Mouse (Mus musculus) liver, postnatal 0 days (tissue): ENCODE measurements around the gene Znhit1. TPM values are rescaled to one million over a fixed set of nuclear protein-coding genes. Genes with fewer than 3 reads are reported as not detected.

Experiments
- ATAC-seq: fragments of 200-750 bp; cut with Nextera tagmentation; 2 replicates; pipeline ENCODE4 v1.8.0; 2017; ENCODE audit warnings: mild to moderate bottlenecking, moderate library complexity
- DNase-seq: peaks from one replicate; pipeline ENCODE4 v3.0.0-alpha.2; 2016
- H3K27ac ChIP-seq: fragments of 300-500 bp; sonication (generic); 2 replicates; pipeline ENCODE4 v1.5.1; 2014; ENCODE audit warnings: antibody characterized with exemption, moderate library complexity, mild to moderate bottlenecking, low read depth
- H3K27me3 ChIP-seq: fragments of 300-500 bp; sonication (generic); 2 replicates; pipeline ENCODE4 v1.6.1; 2014; ENCODE audit warnings: low read length, control low read depth, mixed read lengths; ENCODE audit not compliant: insufficient read depth
- H3K36me3 ChIP-seq: fragments of 300-500 bp; sonication (generic); replicated peaks from 2 replicates; pipeline ENCODE4 v1.6.1; 2014; ENCODE audit warnings: mild to moderate bottlenecking, control low read depth, low read length, moderate library complexity, mixed read lengths; ENCODE audit not compliant: insufficient read depth
- H3K4me1 ChIP-seq: fragments of 300-500 bp; sonication (generic); 2 replicates; pipeline ENCODE4 v1.6.1; 2014; ENCODE audit warnings: antibody characterized with exemption, mild to moderate bottlenecking, control low read depth; ENCODE audit not compliant: insufficient read depth
- H3K4me2 ChIP-seq: fragments of 300-500 bp; sonication (generic); 2 replicates; pipeline ENCODE4 v1.6.1; 2014; ENCODE audit warnings: low read depth, mild to moderate bottlenecking, low read length, moderate library complexity, mixed read lengths
- H3K4me3 ChIP-seq: fragments of 300-500 bp; sonication (generic); 2 replicates; pipeline ENCODE4 v1.5.1; 2014; ENCODE audit warnings: low read depth, low read length
- H3K9ac ChIP-seq: fragments of 300-500 bp; sonication (generic); replicated peaks from 2 replicates; pipeline ENCODE4 v1.6.1; 2014; ENCODE audit warnings: mild to moderate bottlenecking, moderate library complexity
- H3K9me3 ChIP-seq: fragments of 300-500 bp; sonication (generic); 2 replicates; pipeline ENCODE4 v1.6.1; 2016; ENCODE audit warnings: mild to moderate bottlenecking, control low read depth, low read length, mixed read lengths
- CTCF ChIP-seq: sonication (generic); IDR thresholded peaks from 2 replicates; pipeline ENCODE4 v1.5.1; 2016; ENCODE audit warnings: antibody characterized with exemption, low read depth
- EP300 ChIP-seq: IDR thresholded peaks from 2 replicates; pipeline ENCODE4 v1.6.1; 2016; ENCODE audit warnings: antibody characterized with exemption, low read depth, mild to moderate bottlenecking
- WGBS: fragments of 180-500 bp; shearing (Covaris S2); extraction: QIAGEN DNeasy Blood & Tissue Kit; methylation state at CpG from one replicate; pipeline ENCODE4 v1.1.7; 2014; ENCODE audit not compliant: insufficient replicate concordance; 5-methylcytosine and 5-hydroxymethylcytosine counted together
- polyA plus RNA-seq: library from polyadenylated mRNA; unstranded; fragments of >200 nt; fragmentation: Nextera tagmentation; extraction: Ambion mirVana; gene quantifications from 2 replicates; pipeline ENCODE4 v1.2.1, GENCODE M21; 2015

Gene Znhit1
- polyA plus RNA-seq, 1 experiment from 2014 or later, result 44.1 TPM

DNA sequence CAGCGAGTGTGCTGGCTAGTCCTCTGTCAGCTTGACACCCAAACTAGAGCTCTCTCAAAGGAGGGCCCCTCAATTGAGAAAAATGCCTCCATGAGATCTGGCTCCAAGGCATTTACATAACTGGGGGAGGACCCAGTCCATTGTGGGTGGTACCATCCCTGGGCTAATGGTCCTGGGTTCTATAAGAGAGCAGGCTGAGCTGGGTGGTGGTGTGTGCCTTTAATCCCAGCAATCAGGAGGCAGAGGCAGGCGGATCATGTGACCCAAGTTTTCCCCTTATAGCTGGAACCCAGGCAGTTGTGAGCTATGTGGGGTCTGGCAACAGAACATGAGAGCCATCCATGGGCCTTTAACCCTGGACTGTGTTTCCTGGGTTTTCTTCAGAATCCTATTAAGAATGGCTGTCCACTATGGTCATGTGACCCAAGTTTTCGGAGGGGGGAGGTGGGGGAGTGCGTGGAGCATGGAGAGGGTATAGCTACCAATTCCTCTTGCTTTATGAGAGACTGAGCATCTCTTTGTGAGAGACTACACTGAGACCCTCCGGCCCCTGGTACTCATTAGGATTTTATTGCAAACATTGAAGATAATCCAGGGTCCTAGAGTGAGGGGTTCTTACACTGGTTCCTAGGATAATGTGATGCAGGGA lies 26.4 kb downstream of the Znhit1 start:
- H3K4me3 ChIP-seq, result peak overlapping the region; percentile 76
- DNase-seq (no peak), ATAC-seq (no peak)
- peak overlapping the region; percentile 84 for H3K4me2 ChIP-seq
- peak overlapping the region; percentile 92 for H3K27ac ChIP-seq
- peaks cover 37% of the 10 kb centered on the region for H3K4me1 ChIP-seq
- H3K9ac ChIP-seq, result peak overlapping the region; percentile 80
- no peaks in the 10 kb centered on the region for H3K27me3 ChIP-seq
- TF ChIP-seq EP300 (no peak), CTCF (no peak)
- H3K36me3 ChIP-seq, result peaks cover 29% of the 10 kb centered on the region
- no peaks in the 10 kb centered on the region for H3K9me3 ChIP-seq
- 31% methylated on average over 5 of the region's 5 CpGs for whole genome bisulfite sequencing

DNA sequence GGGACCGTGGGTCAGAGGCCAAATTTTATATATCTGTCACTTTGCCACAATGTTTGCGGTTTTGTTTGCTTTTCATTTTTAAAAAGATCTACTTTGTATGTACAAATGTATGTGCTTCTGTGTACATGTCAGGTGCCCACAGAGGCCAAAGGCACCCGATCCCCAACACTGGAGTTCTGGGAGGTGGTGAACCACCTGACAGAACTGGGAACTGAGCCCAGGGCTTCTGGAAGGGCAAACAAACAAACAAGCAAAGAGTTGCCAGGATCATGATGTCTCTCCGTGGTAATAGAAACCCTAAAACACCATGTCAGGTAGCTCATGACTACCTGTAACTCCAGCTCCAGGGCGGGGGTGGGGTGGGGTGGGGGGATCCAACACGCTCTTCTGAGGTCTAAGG lies 27.8 kb downstream of the Znhit1 start:
- no peak overlapping the region for H3K27ac ChIP-seq
- no peaks in the 10 kb centered on the region for H3K9me3 ChIP-seq
- H3K36me3 ChIP-seq, result peaks cover 18% of the 10 kb centered on the region
- peaks cover 23% of the 10 kb centered on the region for H3K4me1 ChIP-seq
- no peak overlapping the region for H3K4me3 ChIP-seq
- no peak for TF ChIP-seq CTCF
- TF ChIP-seq EP300, result no peak
- no peak overlapping the region for H3K9ac ChIP-seq
- ATAC-seq (no peak), DNase-seq (no peak)
- no peaks in the 10 kb centered on the region for H3K27me3 ChIP-seq
- H3K4me2 ChIP-seq, result no peak overlapping the region
- 83% methylated on average over 6 of the region's 6 CpGs for WGBS

DNA sequence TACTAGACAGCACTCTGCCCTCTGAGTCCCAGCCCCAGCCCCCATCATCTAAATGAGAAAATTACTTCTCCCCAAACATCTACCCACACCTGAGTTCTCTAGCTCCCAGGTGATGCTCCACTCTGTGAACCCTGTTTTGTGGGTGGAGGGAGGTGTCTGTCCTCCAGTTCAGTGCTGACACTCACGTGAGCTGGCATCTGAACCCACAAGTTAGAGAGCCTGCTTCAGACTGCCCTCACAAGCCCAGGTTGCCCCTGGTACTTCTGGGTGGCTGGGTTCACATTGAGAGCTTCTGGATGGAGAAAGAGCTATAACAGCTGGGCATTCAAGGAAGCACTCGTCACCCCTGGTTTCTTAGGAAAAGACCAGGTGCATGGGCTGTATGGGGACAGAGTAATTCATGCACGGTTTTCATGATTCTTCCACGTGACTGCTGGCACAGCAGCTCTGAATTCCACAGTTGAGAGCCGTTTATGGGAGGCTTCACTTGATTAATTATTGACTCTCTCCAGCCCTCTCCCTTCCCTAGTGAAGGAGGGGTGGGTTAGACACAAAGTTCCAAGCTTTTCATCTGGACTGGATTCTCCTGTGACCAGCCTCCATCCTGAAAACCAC lies 28.7 kb downstream of the Znhit1 start:
- Histone ChIP-seq H3K4me1 (peaks cover 22% of the 10 kb centered on the region), H3K9ac (no peak overlapping the region), H3K4me3 (no peak overlapping the region), H3K9me3 (no peaks in the 10 kb centered on the region), H3K27me3 (no peaks in the 10 kb centered on the region), H3K4me2 (no peak overlapping the region), H3K36me3 (peaks cover 11% of the 10 kb centered on the region), H3K27ac (no peak overlapping the region)
- TF ChIP-seq CTCF (no peak), EP300 (no peak)
- WGBS, result 60% methylated on average over 5 of the region's 5 CpGs
- DNase-seq (no peak), ATAC-seq (no peak)

DNA sequence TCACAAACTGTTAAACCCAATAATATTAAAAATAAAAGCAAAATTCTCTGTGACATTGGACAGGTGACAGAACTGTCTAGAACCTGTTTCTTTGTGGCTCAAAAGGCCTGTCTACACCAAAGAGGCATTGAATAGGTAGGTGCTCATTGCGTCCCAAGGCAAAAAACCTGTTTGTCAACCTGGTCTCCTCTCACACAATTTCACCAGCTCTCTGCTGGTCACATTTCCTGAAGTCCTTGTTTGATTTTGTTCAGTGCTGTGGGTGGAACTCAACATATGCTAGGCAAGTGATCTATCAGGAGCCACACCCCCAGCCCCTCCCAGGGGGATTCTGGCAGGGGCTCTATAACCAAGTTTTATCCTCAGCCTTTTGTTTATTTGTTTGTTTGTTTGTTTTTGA lies 30.6 kb downstream of the Znhit1 start:
- no peak overlapping the region for H3K27ac ChIP-seq
- H3K27me3 ChIP-seq, result no peaks in the 10 kb centered on the region
- DNase-seq, result no peak
- WGBS, result 85% methylated on average over 1 of the region's 1 CpGs
- H3K36me3 ChIP-seq, result no peaks in the 10 kb centered on the region
- peaks cover 15% of the 10 kb centered on the region for H3K4me1 ChIP-seq
- TF ChIP-seq EP300, result no peak
- TF ChIP-seq CTCF, result no peak
- H3K9ac ChIP-seq, result no peak overlapping the region
- no peak for ATAC-seq
- no peak overlapping the region for H3K4me3 ChIP-seq
- no peak overlapping the region for H3K4me2 ChIP-seq
- H3K9me3 ChIP-seq, result no peaks in the 10 kb centered on the region

DNA sequence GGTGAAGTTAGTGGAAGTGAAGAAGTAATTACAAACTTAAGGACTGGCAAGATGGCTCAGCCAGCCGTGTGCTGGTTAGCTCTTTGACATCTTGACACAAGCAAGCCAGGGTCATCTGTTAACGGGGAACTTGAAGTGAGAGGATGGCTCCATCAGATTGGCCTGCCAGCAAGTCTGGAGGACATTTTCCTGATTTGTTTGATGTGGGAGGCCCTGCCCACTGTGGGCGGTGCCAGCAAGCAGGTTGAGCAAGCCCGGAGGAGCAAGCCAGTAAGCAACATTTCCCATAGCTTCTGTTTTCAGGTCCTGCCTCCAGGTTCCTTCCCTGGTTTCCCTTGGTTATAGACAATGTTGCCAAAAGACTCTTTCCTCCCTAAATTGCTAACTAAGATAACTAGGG lies 32.2 kb downstream of the Znhit1 start:
- Histone ChIP-seq H3K4me3 (no peak overlapping the region), H3K4me1 (peaks cover 11% of the 10 kb centered on the region), H3K27me3 (no peaks in the 10 kb centered on the region), H3K9ac (no peak overlapping the region), H3K4me2 (no peak overlapping the region), H3K36me3 (no peaks in the 10 kb centered on the region), H3K9me3 (no peaks in the 10 kb centered on the region), H3K27ac (no peak overlapping the region)
- WGBS, result 69% methylated on average over 4 of the region's 4 CpGs
- TF ChIP-seq CTCF, result no peak
- TF ChIP-seq EP300, result no peak
- DNase-seq (no peak), ATAC-seq (no peak)

DNA sequence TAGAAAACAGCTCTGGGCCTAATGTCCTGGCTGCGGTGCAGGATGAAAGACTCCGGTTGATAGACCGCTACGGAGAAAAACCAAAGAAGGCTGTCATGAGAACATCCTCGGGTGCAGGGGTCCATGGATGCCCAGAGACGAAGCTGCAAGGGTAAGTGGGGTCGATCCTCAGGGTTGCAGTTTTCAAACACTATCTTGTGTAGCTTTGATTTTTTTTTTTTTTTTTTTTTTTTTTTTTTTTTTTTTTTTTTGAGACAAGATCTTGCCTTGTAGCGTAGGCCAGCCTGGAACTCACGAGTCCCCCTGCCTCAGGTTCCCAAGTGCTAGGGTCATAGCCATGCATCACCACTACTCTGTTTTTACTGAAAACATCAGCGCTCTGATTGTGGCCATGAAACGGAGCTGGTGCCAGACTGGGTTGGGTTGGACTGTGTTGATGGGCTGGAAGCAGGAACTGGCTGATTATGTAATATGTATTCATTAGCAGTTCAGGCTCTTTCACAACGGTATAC lies 34.3 kb downstream of the Znhit1 start:
- Histone ChIP-seq H3K9me3 (no peaks in the 10 kb centered on the region), H3K4me1 (peaks cover 11% of the 10 kb centered on the region), H3K4me3 (peak overlapping the region; percentile 71), H3K27ac (peak overlapping the region; percentile 79), H3K36me3 (no peaks in the 10 kb centered on the region), H3K9ac (peak overlapping the region; percentile 67), H3K27me3 (no peaks in the 10 kb centered on the region), H3K4me2 (peak overlapping the region; percentile 80)
- ATAC-seq (peak; percentile 59), DNase-seq (peak; percentile 44)
- no peak for TF ChIP-seq EP300
- no peak for TF ChIP-seq CTCF
- 2% methylated on average over 12 of the region's 12 CpGs for WGBS
